Mouse (Mus musculus): ENCODE data around the gene Ccdc115. TPM values are rescaled to one million over a fixed set of nuclear protein-coding genes. Genes with fewer than 3 reads are reported as not detected.
A peak's percentile ranks its signal among the peaks of the same experiment; 100 is the strongest.

Ccdc115 gene
- polyA plus RNA-seq, 1 experiment from 2014 or later, result 46.3 TPM

- 85% methylated on average over 3 of the region's 3 CpGs for WGBS
- H3K27me3 ChIP-seq (ENCODE audit: control insufficient read depth, insufficient read depth, low read length), result no peaks in the 10 kb centered on the region
- H3K4me3 ChIP-seq (ENCODE audit: control insufficient read depth in 1 of 2, insufficient read depth in 1 of 2, low read depth in 1 of 2, low read length in 2 of 2), result no peak overlapping the region
- no peak for ATAC-seq (ENCODE audit: insufficient number of reproducible peaks, insufficient read depth, low FRiP score, low read depth)
- H3K4me1 ChIP-seq (ENCODE audit: control insufficient read depth in 2 of 2, insufficient read depth in 2 of 2, low read length in 2 of 2), result peaks cover 10 to 20% of the 10 kb centered on the region in 2 experiments
- H3K27ac ChIP-seq (replicated peaks in 1 of 2; ENCODE audit: control insufficient read depth in 1 of 2, insufficient read depth in 1 of 2, low read depth in 2 of 2, low read length in 2 of 2), result no peak overlapping the region
- H3K9me3 ChIP-seq (ENCODE audit: control insufficient read depth, low read length), result peaks cover 8% of the 10 kb centered on the region
- peaks cover 25% of the 10 kb centered on the region for H3K36me3 ChIP-seq (ENCODE audit: control insufficient read depth, insufficient read depth, low read length)
- no peak overlapping the region for H3K9ac ChIP-seq (ENCODE audit: low read length)
- H3K4me2 ChIP-seq (ENCODE audit: low read length), result no peak overlapping the region
Observed at GRCm38 (mm10) chr1:34436374-34436773, 3.1 kb downstream of the Ccdc115 start.

- H3K4me3 ChIP-seq (ENCODE audit: control insufficient read depth in 1 of 2, insufficient read depth in 1 of 2, low read depth in 1 of 2, low read length in 2 of 2), result peak overlapping the region; percentile 70 to 97
- peak overlapping the region; percentile 68 for H3K4me2 ChIP-seq (ENCODE audit: low read length)
- H3K9ac ChIP-seq (ENCODE audit: low read length), result peak overlapping the region; percentile 80
- peaks cover 23% of the 10 kb centered on the region for H3K36me3 ChIP-seq (ENCODE audit: control insufficient read depth, insufficient read depth, low read length)
- ATAC-seq (ENCODE audit: insufficient number of reproducible peaks, insufficient read depth, low FRiP score, low read depth), result no peak
- H3K27ac ChIP-seq (replicated peaks in 1 of 2; ENCODE audit: control insufficient read depth in 1 of 2, insufficient read depth in 1 of 2, low read depth in 2 of 2, low read length in 2 of 2), result peak overlapping the region; percentile 87 to 93
- H3K4me1 ChIP-seq (ENCODE audit: control insufficient read depth in 2 of 2, insufficient read depth in 2 of 2, low read length in 2 of 2), result peaks cover 10 to 16% of the 10 kb centered on the region in 2 experiments
- 34% methylated on average over 8 of the region's 8 CpGs for WGBS
- H3K27me3 ChIP-seq (ENCODE audit: control insufficient read depth, insufficient read depth, low read length), result no peaks in the 10 kb centered on the region
- H3K9me3 ChIP-seq (ENCODE audit: control insufficient read depth, low read length), result peaks cover 16% of the 10 kb centered on the region
Observed at GRCm38 (mm10) chr1:34435371-34436120, 3.9 kb downstream of the Ccdc115 start.

- Histone ChIP-seq H3K9me3 (ENCODE audit: control insufficient read depth, low read length) (peaks cover 23% of the 10 kb centered on the region), H3K27me3 (ENCODE audit: control insufficient read depth, insufficient read depth, low read length) (no peaks in the 10 kb centered on the region), H3K4me2 (ENCODE audit: low read length) (peak overlapping the region; percentile 68), H3K4me1 (ENCODE audit: control insufficient read depth in 2 of 2, insufficient read depth in 2 of 2, low read length in 2 of 2) (peaks cover 8 to 13% of the 10 kb centered on the region in 2 experiments), H3K4me3 (ENCODE audit: control insufficient read depth in 1 of 2, insufficient read depth in 1 of 2, low read depth in 1 of 2, low read length in 2 of 2) (peak overlapping the region; percentile 70 to 97), H3K9ac (ENCODE audit: low read length) (peak overlapping the region; percentile 80), H3K36me3 (ENCODE audit: control insufficient read depth, insufficient read depth, low read length) (peaks cover 23% of the 10 kb centered on the region), H3K27ac (replicated peaks in 1 of 2; ENCODE audit: control insufficient read depth in 1 of 2, insufficient read depth in 1 of 2, low read depth in 2 of 2, low read length in 2 of 2) (peak overlapping the region; percentile 87 to 93)
- no peak for ATAC-seq (ENCODE audit: insufficient number of reproducible peaks, insufficient read depth, low FRiP score, low read depth)
- WGBS, result under 1% methylated on average over 30 of the region's 30 CpGs
Observed at GRCm38 (mm10) chr1:34434660-34435160, 4.8 kb downstream of the Ccdc115 start.

DNA sequence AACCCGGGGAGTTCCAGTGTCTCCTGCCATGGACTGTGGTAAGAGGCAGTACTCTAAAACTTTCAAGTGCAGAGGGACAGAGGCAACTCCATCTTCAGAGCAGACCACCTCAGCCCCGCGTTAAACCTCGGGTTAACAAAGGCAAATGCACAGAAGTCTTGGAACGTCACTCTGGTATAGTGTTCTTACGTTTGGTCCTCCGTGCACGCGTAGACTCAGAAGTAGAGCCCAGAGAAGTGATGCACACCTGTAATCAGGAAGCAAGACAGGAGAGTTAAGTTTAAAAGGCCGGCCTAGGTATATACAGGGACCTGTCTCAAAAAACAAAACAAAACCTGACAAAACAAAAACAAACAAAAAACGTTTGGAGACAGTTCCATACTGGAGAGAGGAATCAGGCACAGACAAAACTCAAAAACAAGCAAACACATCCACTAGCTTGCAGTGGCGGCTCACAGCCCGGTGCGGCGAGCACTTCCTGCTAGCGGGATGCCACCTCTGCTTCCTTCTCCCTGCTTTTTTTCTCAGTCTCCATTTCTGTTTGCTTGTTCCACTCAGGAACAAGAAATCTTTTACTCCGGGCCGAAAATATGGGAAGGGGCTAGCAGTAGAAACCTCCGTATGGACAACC, 5.5 kb downstream of the Ccdc115 start:
- peak overlapping the region; percentile 43 to 70 for H3K4me3 ChIP-seq (ENCODE audit: control insufficient read depth in 1 of 2, insufficient read depth in 1 of 2, low read depth in 1 of 2, low read length in 2 of 2)
- H3K27ac ChIP-seq (replicated peaks in 1 of 2; ENCODE audit: control insufficient read depth in 1 of 2, insufficient read depth in 1 of 2, low read depth in 2 of 2, low read length in 2 of 2), result peak overlapping the region; percentile 20 to 67; a peak in 3 of 4 replicates
- H3K27me3 ChIP-seq (ENCODE audit: control insufficient read depth, insufficient read depth, low read length), result no peaks in the 10 kb centered on the region
- H3K9me3 ChIP-seq (ENCODE audit: control insufficient read depth, low read length), result peaks cover 24% of the 10 kb centered on the region
- H3K4me1 ChIP-seq (ENCODE audit: control insufficient read depth in 2 of 2, insufficient read depth in 2 of 2, low read length in 2 of 2), result peaks cover 8 to 13% of the 10 kb centered on the region in 2 experiments
- 11% methylated on average over 19 of the region's 19 CpGs for WGBS
- H3K4me2 ChIP-seq (ENCODE audit: low read length), result peak overlapping the region; percentile 68
- H3K36me3 ChIP-seq (ENCODE audit: control insufficient read depth, insufficient read depth, low read length), result peaks cover 23% of the 10 kb centered on the region
- H3K9ac ChIP-seq (ENCODE audit: low read length), result peak overlapping the region; percentile 60
- ATAC-seq (ENCODE audit: insufficient number of reproducible peaks, insufficient read depth, low FRiP score, low read depth), result no peak

DNA sequence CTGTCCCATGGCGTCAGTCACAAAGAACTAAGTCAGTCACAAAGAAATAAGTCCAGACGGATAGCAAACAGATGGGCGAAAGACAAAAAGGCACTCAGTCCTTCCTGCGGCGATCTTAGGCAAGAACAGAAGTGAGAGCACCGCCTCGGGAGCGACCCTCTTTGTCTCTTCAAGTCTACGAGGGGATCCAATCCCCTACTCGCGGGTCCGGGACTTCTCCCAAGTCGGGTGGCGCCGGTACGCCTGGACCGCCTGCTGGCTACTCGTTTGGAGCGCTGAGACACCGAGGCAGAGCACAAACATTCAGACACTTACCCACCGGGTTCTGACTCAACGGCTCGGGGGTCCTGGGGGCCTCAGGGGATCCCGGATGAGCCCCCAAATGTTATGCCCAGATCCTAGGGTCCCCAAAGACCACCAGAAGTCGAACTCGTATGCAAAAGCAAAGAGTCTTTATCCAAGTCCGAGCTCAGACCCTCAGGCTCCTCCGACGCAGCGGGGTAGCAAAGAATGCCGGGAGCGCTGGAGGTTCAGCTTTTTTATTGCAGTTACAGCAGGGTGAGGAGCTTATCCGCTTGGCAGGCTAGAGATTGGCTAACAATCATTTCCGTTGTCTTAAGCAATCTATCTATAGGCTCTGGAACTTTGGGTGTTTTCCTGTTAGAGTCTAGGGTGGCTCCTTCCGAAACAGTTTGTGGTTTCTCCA, 6.5 kb downstream of the Ccdc115 start:
- Histone ChIP-seq H3K27me3 (ENCODE audit: control insufficient read depth, insufficient read depth, low read length) (no peaks in the 10 kb centered on the region), H3K36me3 (ENCODE audit: control insufficient read depth, insufficient read depth, low read length) (peaks cover 20% of the 10 kb centered on the region), H3K4me2 (ENCODE audit: low read length) (peak overlapping the region; percentile 68), H3K27ac (replicated peaks in 1 of 2; ENCODE audit: control insufficient read depth in 1 of 2, insufficient read depth in 1 of 2, low read depth in 2 of 2, low read length in 2 of 2) (peak overlapping the region; percentile 17 to 67), H3K9ac (ENCODE audit: low read length) (peak overlapping the region; percentile 70), H3K9me3 (ENCODE audit: control insufficient read depth, low read length) (peaks cover 24% of the 10 kb centered on the region), H3K4me3 (ENCODE audit: control insufficient read depth in 1 of 2, insufficient read depth in 1 of 2, low read depth in 1 of 2, low read length in 2 of 2) (peak overlapping the region; percentile 46), H3K4me1 (ENCODE audit: control insufficient read depth in 2 of 2, insufficient read depth in 2 of 2, low read length in 2 of 2) (peaks cover 6 to 8% of the 10 kb centered on the region in 2 experiments; a peak in 2 of 4 replicates)
- 16% methylated on average over 35 of the region's 35 CpGs for WGBS
- ATAC-seq (ENCODE audit: insufficient number of reproducible peaks, insufficient read depth, low FRiP score, low read depth), result no peak

DNA sequence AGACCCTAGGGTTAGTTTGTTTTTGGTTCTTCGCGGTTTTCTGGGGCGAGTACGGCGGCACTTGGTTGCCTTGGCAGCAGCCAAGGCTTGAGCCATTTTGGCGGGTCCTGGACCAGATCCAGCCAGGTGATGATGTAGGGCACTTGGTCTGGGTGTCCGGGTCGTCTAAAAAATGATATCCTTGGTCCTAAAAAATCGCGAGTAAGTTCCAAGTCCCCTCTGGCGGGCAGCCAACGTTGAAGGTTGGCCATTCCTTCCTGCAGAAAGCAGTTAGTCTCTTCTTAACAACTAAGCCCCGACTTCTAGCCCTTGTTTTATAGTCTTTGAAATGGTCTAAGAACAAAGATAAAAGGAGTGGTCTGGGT, 7.1 kb downstream of the Ccdc115 start:
- Histone ChIP-seq H3K9me3 (ENCODE audit: control insufficient read depth, low read length) (peaks cover 24% of the 10 kb centered on the region), H3K27ac (replicated peaks in 1 of 2; ENCODE audit: control insufficient read depth in 1 of 2, insufficient read depth in 1 of 2, low read depth in 2 of 2, low read length in 2 of 2) (peak overlapping the region in 1 of 2 experiments; percentile 67; a peak in 2 of 4 replicates), H3K36me3 (ENCODE audit: control insufficient read depth, insufficient read depth, low read length) (peaks cover 15% of the 10 kb centered on the region), H3K9ac (ENCODE audit: low read length) (peak overlapping the region; percentile 70), H3K4me2 (ENCODE audit: low read length) (peak overlapping the region; percentile 68), H3K4me3 (ENCODE audit: control insufficient read depth in 1 of 2, insufficient read depth in 1 of 2, low read depth in 1 of 2, low read length in 2 of 2) (peak overlapping the region; percentile 46; a peak in 3 of 4 replicates), H3K4me1 (ENCODE audit: control insufficient read depth in 2 of 2, insufficient read depth in 2 of 2, low read length in 2 of 2) (peaks cover 6 to 8% of the 10 kb centered on the region in 2 experiments; a peak in 2 of 4 replicates), H3K27me3 (ENCODE audit: control insufficient read depth, insufficient read depth, low read length) (no peaks in the 10 kb centered on the region)
- no peak for ATAC-seq (ENCODE audit: insufficient number of reproducible peaks, insufficient read depth, low FRiP score, low read depth)
- WGBS, result 53% methylated on average over 13 of the region's 13 CpGs

- no peak overlapping the region for H3K9ac ChIP-seq (ENCODE audit: low read length)
- peaks cover 6 to 8% of the 10 kb centered on the region in 2 experiments; a peak in 2 of 4 replicates for H3K4me1 ChIP-seq (ENCODE audit: control insufficient read depth in 2 of 2, insufficient read depth in 2 of 2, low read length in 2 of 2)
- H3K27me3 ChIP-seq (ENCODE audit: control insufficient read depth, insufficient read depth, low read length), result no peaks in the 10 kb centered on the region
- ATAC-seq (ENCODE audit: insufficient number of reproducible peaks, insufficient read depth, low FRiP score, low read depth), result no peak
- no peak overlapping the region for H3K4me2 ChIP-seq (ENCODE audit: low read length)
- 95% methylated on average over 9 of the region's 9 CpGs for WGBS
- no peak overlapping the region for H3K4me3 ChIP-seq (ENCODE audit: control insufficient read depth in 1 of 2, insufficient read depth in 1 of 2, low read depth in 1 of 2, low read length in 2 of 2)
- peaks cover 24% of the 10 kb centered on the region for H3K9me3 ChIP-seq (ENCODE audit: control insufficient read depth, low read length)
- H3K27ac ChIP-seq (replicated peaks in 1 of 2; ENCODE audit: control insufficient read depth in 1 of 2, insufficient read depth in 1 of 2, low read depth in 2 of 2, low read length in 2 of 2), result no peak overlapping the region
- H3K36me3 ChIP-seq (ENCODE audit: control insufficient read depth, insufficient read depth, low read length), result peaks cover 5% of the 10 kb centered on the region; the same call in 1 of the 2 replicates
Observed at GRCm38 (mm10) chr1:34431431-34431830, 8.0 kb downstream of the Ccdc115 start.
